Comparison of ENCODE assay signal across 28 mouse cellular contexts in the genomic region with DNA sequence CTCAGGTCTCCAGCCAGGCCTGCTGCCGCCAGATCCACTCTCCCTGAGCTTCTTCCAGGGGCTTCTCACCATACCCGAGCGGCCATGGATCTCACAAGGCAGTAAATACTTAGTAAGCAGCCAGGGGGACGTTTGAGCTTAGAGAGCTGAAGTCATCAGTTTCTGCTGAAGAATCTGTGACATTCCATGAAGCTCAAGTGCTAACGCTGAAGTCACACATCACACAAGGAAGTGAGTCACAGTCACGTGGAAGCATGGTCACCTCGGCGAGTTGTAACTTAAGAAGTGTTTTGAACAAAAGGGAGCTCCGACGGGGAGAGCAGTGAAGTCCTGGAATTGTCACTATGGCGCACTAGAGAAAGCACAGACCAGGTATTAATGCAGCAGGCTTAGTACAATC.
A peak's percentile ranks its signal among the peaks of the same experiment; 100 is the strongest.
DNase-seq lines count a peak whose midpoint lies in the region; ATAC-seq and TF ChIP-seq lines count a peak whose summit lies in the region.
"Had no signal": no experiment of that assay in that cellular context is flagged by ENCODE, and none has a peak within 500 bp of the region (broad histone marks: within the 10 kb centered on the region; RNA-seq: fewer than 3 reads in every experiment).

No protein-coding gene starts in this region.

- TF ChIP-seq EP300 in lung, postnatal 0 days (IDR thresholded peaks at IDR 0.05): peak; percentile 35; the same call in 1 of the 2 replicates

- no peaks in the 10 kb centered on the region for H3K79me2 ChIP-seq in myocyte (ENCODE audit: control insufficient read depth, insufficient read depth)

- H3K36me3 ChIP-seq in lung, postnatal 0 days (ENCODE audit: insufficient read depth, low read length): no peaks in the 10 kb centered on the region
- H3K36me3 ChIP-seq in myocyte (ENCODE audit: control insufficient read depth, insufficient read depth): no peaks in the 10 kb centered on the region
- H3K36me3 ChIP-seq in midbrain, embryonic 14.5 days (ENCODE audit: control insufficient read depth, insufficient read depth, low read length): no peaks in the 10 kb centered on the region
- H3K36me3 ChIP-seq: embryonic facial prominence, embryonic 13.5 days; G1E; heart, embryonic 12.5 days; limb, embryonic 13.5 days; midbrain, embryonic 13.5 days; neural tube, embryonic 15.5 days; stomach, embryonic 15.5 days had no signal

- in situ Hi-C loops in Patski (cut with MboI; ENCODE audit: low pct_unique_long_range_greater_than_20kb): no loop called here

- no peak overlapping the region for H3ac ChIP-seq in myocyte (ENCODE audit: control insufficient read depth, insufficient read length)

- H3K4me3 ChIP-seq in lung, postnatal 0 days (ENCODE audit: low read depth, low read length): no peak overlapping the region
- no peak overlapping the region for H3K4me3 ChIP-seq in myocyte
- H3K4me3 ChIP-seq in midbrain, embryonic 14.5 days (replicated peaks; ENCODE audit: low read depth, low read length): no peak overlapping the region
- H3K4me3 ChIP-seq: embryonic facial prominence, embryonic 13.5 days; erythroblast, embryonic 14.5 days; heart, adult 2 months; heart, embryonic 12.5 days; layer of hippocampus, adult 2 months; limb, embryonic 13.5 days; midbrain, embryonic 13.5 days; neural tube, embryonic 15.5 days; stomach, embryonic 15.5 days had no signal

- no peaks in the 10 kb centered on the region for H3K9me3 ChIP-seq in lung, postnatal 0 days (ENCODE audit: low read length)
- H3K9me3 ChIP-seq in midbrain, embryonic 14.5 days (ENCODE audit: control insufficient read depth, low read length): no peaks in the 10 kb centered on the region
- H3K9me3 ChIP-seq: embryonic facial prominence, embryonic 13.5 days; limb, embryonic 13.5 days; neural tube, embryonic 15.5 days; stomach, embryonic 15.5 days had no signal

- no peak overlapping the region for H3K9ac ChIP-seq in lung, postnatal 0 days (replicated peaks; ENCODE audit: low read depth)
- no peak overlapping the region for H3K9ac ChIP-seq in midbrain, embryonic 14.5 days (replicated peaks; ENCODE audit: low read length)
- H3K9ac ChIP-seq: embryonic facial prominence, embryonic 13.5 days; heart, embryonic 12.5 days; hindbrain, embryonic 14.5 days; limb, embryonic 13.5 days; midbrain, embryonic 13.5 days; neural tube, embryonic 15.5 days; stomach, embryonic 15.5 days had no signal

- no peak overlapping the region for H3K27ac ChIP-seq in lung, postnatal 0 days (ENCODE audit: low read length)
- no peak overlapping the region for H3K27ac ChIP-seq in midbrain, embryonic 14.5 days (replicated peaks; ENCODE audit: low read depth, low read length)
- H3K27ac ChIP-seq: embryonic facial prominence, embryonic 13.5 days; heart, adult 2 months; hindbrain, embryonic 14.5 days; layer of hippocampus, adult 2 months; limb, embryonic 13.5 days; midbrain, embryonic 13.5 days; neural tube, embryonic 15.5 days; stomach, embryonic 15.5 days had no signal

- WGBS in lung, postnatal 0 days: 50% methylated on average over 11 of the region's 11 CpGs
- 85% methylated on average over 11 of the region's 11 CpGs for WGBS in midbrain, embryonic 14.5 days

- no peak for TF ChIP-seq POLR2A in myocyte (IDR thresholded peaks at IDR 0.05; ENCODE audit: insufficient read length, low read depth)

- ATAC-seq in lung, postnatal 0 days: peak; percentile 77
- peak; percentile 54 for ATAC-seq in Patski
- ATAC-seq in midbrain, embryonic 14.5 days (ENCODE audit: low FRiP score, low TSS enrichment): no peak
- ATAC-seq: forebrain, embryonic 16.5 days; midbrain, embryonic 13.5 days had no signal

- H3K4me1 ChIP-seq in lung, postnatal 0 days (ENCODE audit: insufficient read depth, low read depth, low read length): no peaks in the 10 kb centered on the region
- no peaks in the 10 kb centered on the region for H3K4me1 ChIP-seq in midbrain, embryonic 14.5 days (ENCODE audit: control insufficient read depth, insufficient read depth, low read length)
- H3K4me1 ChIP-seq: embryonic facial prominence, embryonic 13.5 days; limb, embryonic 13.5 days; midbrain, embryonic 13.5 days; stomach, embryonic 15.5 days had no signal

- no peak for TF ChIP-seq CTCF in lung, postnatal 0 days (IDR thresholded peaks at IDR 0.05)
- TF ChIP-seq CTCF in Patski (IDR thresholded peaks at IDR 0.05): no peak

- peak; percentile 76 for DNase-seq in lung, postnatal 0 days (ENCODE audit: low spot score)
- DNase-seq in lung, postnatal 10 days: no peak
- DNase-seq in 3T3-L1 (ENCODE audit: low read depth, low spot score): peak; percentile 87
- DNase-seq in Patski (ENCODE audit: low read depth, low spot score): no peak
- DNase-seq in kidney, adult 11 months: no peak
- no peak for DNase-seq in midbrain, embryonic 14.5 days
- DNase-seq: adrenal gland, adult 8-10 months; cerebellum, adult 9-10 months; cerebellum, postnatal 36 days; embryo, embryonic 11 days; heart, adult 2 months; heart, postnatal 4 days; kidney, adult 2 months; kidney, postnatal 36 days; right cerebral cortex, postnatal 25 days had no signal

- CTCF ChIA-PET in Patski (lab: Charles Lee): interaction anchor here (0.8 to 1.4 kb wide), 2 partner anchors 9 to 12 kb away, joined by 3 to 5 read pairs; no protein-coding TSS in a partner anchor

- POLR2A ChIA-PET in Patski (lab: Charles Lee): interaction anchor here (0.7 kb wide), 1 partner anchor 1867 kb away, joined by 3 read pairs; no protein-coding TSS in a partner anchor

- H3K4me2 ChIP-seq in lung, postnatal 0 days (replicated peaks; ENCODE audit: low read depth, low read length): no peak overlapping the region
- H3K4me2 ChIP-seq in myocyte (ENCODE audit: low read depth): peak overlapping the region; percentile 62
- no peak overlapping the region for H3K4me2 ChIP-seq in midbrain, embryonic 14.5 days (ENCODE audit: low read length)
- H3K4me2 ChIP-seq: embryonic facial prominence, embryonic 13.5 days; heart, embryonic 12.5 days; hindbrain, embryonic 14.5 days; limb, embryonic 13.5 days; liver, embryonic 11.5 days; midbrain, embryonic 13.5 days; neural tube, embryonic 15.5 days; stomach, embryonic 15.5 days had no signal

- H3K27me3 ChIP-seq in lung, postnatal 0 days (replicated peaks; ENCODE audit: insufficient read depth, low read length): no peaks in the 10 kb centered on the region
- H3K27me3 ChIP-seq in Patski: no peaks in the 10 kb centered on the region
- H3K27me3 ChIP-seq in myocyte (ENCODE audit: control insufficient read depth, insufficient read depth, insufficient read length): no peaks in the 10 kb centered on the region
- no peaks in the 10 kb centered on the region for H3K27me3 ChIP-seq in midbrain, embryonic 14.5 days (ENCODE audit: control insufficient read depth, insufficient read depth, low read length)
- H3K27me3 ChIP-seq: embryonic facial prominence, embryonic 13.5 days; heart, embryonic 12.5 days; limb, embryonic 13.5 days; midbrain, embryonic 13.5 days; neural tube, embryonic 15.5 days; stomach, embryonic 15.5 days had no signal

TF ChIP-seq in myocyte, 11 proteins besides CTCF, POLR2A, EP300 and RAD21:
- TF ChIP-seq POLR2AphosphoS2 (IDR thresholded peaks at IDR 0.05; ENCODE audit: insufficient read length, low read depth): no peak
- TF ChIP-seq USF1 (IDR thresholded peaks at IDR 0.05; ENCODE audit: low read depth): peak; percentile 93

Comparison
In these comparisons a context has a peak if more than half of its experiments do, and no peak if none do; other contexts are left out.
1. DNase-seq: peak in lung, postnatal 0 days (single experiment) and 3T3-L1 (single experiment); none in lung, postnatal 10 days (single experiment), Patski (single experiment), kidney, adult 11 months (single experiment) and midbrain, embryonic 14.5 days (single experiment).